Mouse (Mus musculus): ENCODE data around the gene Olfr1424.
A peak's percentile ranks its signal among the peaks of the same experiment; 100 is the strongest.

DNA sequence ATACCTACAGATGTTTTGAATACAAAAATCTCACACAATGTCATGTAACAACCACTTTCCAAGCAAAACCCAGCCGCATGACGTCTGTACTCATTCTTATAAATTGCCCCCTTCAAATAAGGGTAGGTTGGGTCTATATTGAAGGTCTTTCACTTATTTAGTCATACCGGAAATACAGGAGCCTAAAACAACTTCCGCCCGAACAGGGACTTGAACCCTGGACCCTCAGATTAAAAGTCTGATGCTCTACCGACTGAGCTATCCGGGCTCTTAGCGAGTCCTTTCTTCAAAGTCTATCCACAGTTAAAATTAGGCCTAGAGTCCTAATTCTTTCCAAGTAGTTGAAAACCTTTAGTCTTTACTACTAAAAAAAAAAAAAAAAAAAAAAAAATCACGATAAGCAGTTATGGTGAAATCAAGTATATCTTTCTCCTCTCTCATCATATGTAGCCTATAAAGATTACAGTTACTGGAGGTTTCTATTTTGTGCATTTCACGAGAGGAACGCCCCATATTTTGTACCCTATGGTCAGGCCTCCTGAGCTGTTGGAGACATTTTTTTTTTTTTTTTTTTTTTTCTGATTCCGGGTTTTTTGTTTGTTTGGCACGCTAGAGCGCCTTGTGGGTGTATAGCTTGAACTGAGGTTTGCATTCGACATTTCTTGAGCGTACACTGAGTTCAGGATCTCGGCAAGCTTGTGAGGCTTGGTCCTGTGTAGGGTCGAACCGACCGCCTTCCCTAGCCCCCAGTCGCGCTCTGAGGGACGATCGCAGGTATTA lies 52.8 kb downstream of the Olfr1424 start:
- no peak for TF ChIP-seq CTCF (IDR thresholded peaks at IDR 0.05; ENCODE audit: low read depth)
- TF ChIP-seq EP300 (IDR thresholded peaks at IDR 0.05; ENCODE audit: low read depth) = peak; percentile 39; the same call in 1 of the 2 replicates
